Mouse (Mus musculus) spleen, postnatal 36 days (tissue): ENCODE results near the gene Neurl1b.
A peak's percentile ranks its signal among the peaks of the same experiment; 100 is the strongest.

ENCODE experiments used
- DNase-seq, 2 experiments: peaks; one replicate each; pipeline ENCODE4 v3.0.0; 2022; ENCODE audit warnings: low spot score in 2 of 2, mixed read lengths in 1 of 2

Neurl1b gene

GRCm38 (mm10) chr17:26451651-26452295 lies 37.1 kb downstream of the Neurl1b start:
- DNase-seq = peak in 1 of 2 experiments; percentile 22

- DNase-seq = peak in 1 of 2 experiments; percentile 26
Measured at GRCm38 (mm10) chr17:26452371-26452972, 37.8 kb downstream of the Neurl1b start.

- no peak for DNase-seq
Measured at GRCm38 (mm10) chr17:26457506-26457905, 42.9 kb downstream of the Neurl1b start.

GRCm38 (mm10) chr17:26458049-26458448 lies 43.4 kb downstream of the Neurl1b start:
- no peak for DNase-seq

- DNase-seq = peak; percentile 23 to 47
Measured at GRCm38 (mm10) chr17:26462634-26463170, 48.1 kb downstream of the Neurl1b start.

GRCm38 (mm10) chr17:26463432-26463831 lies 48.8 kb downstream of the Neurl1b start:
- DNase-seq = no peak

GRCm38 (mm10) chr17:26463984-26464383 lies 49.4 kb downstream of the Neurl1b start:
- DNase-seq = no peak

- DNase-seq = no peak
Measured at GRCm38 (mm10) chr17:26464481-26464880, 49.9 kb downstream of the Neurl1b start.

GRCm38 (mm10) chr17:26464972-26465371 lies 50.3 kb downstream of the Neurl1b start:
- DNase-seq = peak; percentile 28 to 36

- DNase-seq = peak; percentile 59 to 62
Measured at GRCm38 (mm10) chr17:26466741-26467150, 52.1 kb downstream of the Neurl1b start.

GRCm38 (mm10) chr17:26467619-26468018 lies 53.0 kb downstream of the Neurl1b start:
- DNase-seq = no peak

- DNase-seq = no peak
Measured at GRCm38 (mm10) chr17:26468102-26468894, 53.7 kb downstream of the Neurl1b start.

- DNase-seq = no peak
Measured at GRCm38 (mm10) chr17:26476871-26477270, 62.2 kb downstream of the Neurl1b start.

- no peak for DNase-seq
Measured at GRCm38 (mm10) chr17:26478672-26479071, 64.0 kb downstream of the Neurl1b start.

GRCm38 (mm10) chr17:26479619-26480018 lies 65.0 kb downstream of the Neurl1b start:
- no peak for DNase-seq

- no peak for DNase-seq
Measured at GRCm38 (mm10) chr17:26480956-26481355, 66.3 kb downstream of the Neurl1b start.

- no peak for DNase-seq
Measured at GRCm38 (mm10) chr17:26484626-26485421, 70.2 kb downstream of the Neurl1b start.

GRCm38 (mm10) chr17:26487266-26487665 lies 72.6 kb downstream of the Neurl1b start:
- DNase-seq = no peak

- no peak for DNase-seq
Measured at GRCm38 (mm10) chr17:26487917-26488316, 73.3 kb downstream of the Neurl1b start.

- DNase-seq = no peak
Measured at GRCm38 (mm10) chr17:26488711-26489403, 74.2 kb downstream of the Neurl1b start.

- DNase-seq = no peak
Measured at GRCm38 (mm10) chr17:26490072-26490471, 75.4 kb downstream of the Neurl1b start.
